Mouse (Mus musculus) liver, embryonic 16.5 days (tissue): Measurements from ENCODE around the gene Ctnna2. TPM values are rescaled to one million over a fixed set of nuclear protein-coding genes. Genes with fewer than 3 reads are reported as not detected.

Source experiments
- ATAC-seq: fragments of 200-750 bp; cut with Nextera tagmentation; 2 replicates; pipeline ENCODE4 v1.8.0; 2017; ENCODE audit warnings: low read depth, mild to moderate bottlenecking, moderate number of reproducible peaks, moderate library complexity
- H3K27ac ChIP-seq: fragments of 300-500 bp; sonication (generic); 2 replicates; pipeline ENCODE4 v1.5.1; 2014; ENCODE audit warnings: mild to moderate bottlenecking, low read length
- H3K27me3 ChIP-seq: fragments of 300-500 bp; sonication (generic); 2 replicates; pipeline ENCODE4 v1.6.1; 2014; ENCODE audit warnings: low read depth, low read length, mixed read lengths; ENCODE audit not compliant: control insufficient read depth, insufficient read depth
- H3K36me3 ChIP-seq: fragments of 300-500 bp; sonication (generic); 2 replicates; pipeline ENCODE4 v1.6.1; 2014; ENCODE audit warnings: mild to moderate bottlenecking; ENCODE audit not compliant: control insufficient read depth, insufficient read depth
- H3K4me1 ChIP-seq: fragments of 300-500 bp; sonication (generic); 2 replicates; pipeline ENCODE4 v1.6.1; 2014; ENCODE audit warnings: low read depth, low read length, mixed read lengths; ENCODE audit not compliant: control insufficient read depth
- H3K4me2 ChIP-seq: fragments of 300-500 bp; sonication (generic); 2 replicates; pipeline ENCODE4 v1.6.1; 2014; ENCODE audit warnings: low read depth, low read length, mixed read lengths
- H3K4me3 ChIP-seq: fragments of 300-500 bp; sonication (generic); 2 replicates; pipeline ENCODE4 v1.5.1; 2014; ENCODE audit warnings: low read depth, mild to moderate bottlenecking, low read length
- H3K9ac ChIP-seq: fragments of 300-500 bp; sonication (generic); 2 replicates; pipeline ENCODE4 v1.6.1; 2014; ENCODE audit warnings: low read depth, low read length
- H3K9me3 ChIP-seq: fragments of 300-500 bp; sonication (generic); replicated peaks from 2 replicates; pipeline ENCODE4 v1.6.1; 2016; ENCODE audit warnings: low read length; ENCODE audit not compliant: control insufficient read depth
- WGBS: fragments of 180-500 bp; shearing (Covaris S2); extraction: QIAGEN DNeasy Blood & Tissue Kit; methylation state at CpG from one replicate; pipeline ENCODE4 v1.1.7; 2014; ENCODE audit not compliant: insufficient replicate concordance; 5-methylcytosine and 5-hydroxymethylcytosine counted together
- polyA plus RNA-seq: library from polyadenylated mRNA; unstranded; fragments of >200 nt; fragmentation: Nextera tagmentation; extraction: Ambion mirVana; gene quantifications from 2 replicates; pipeline ENCODE4 v1.2.1, GENCODE M21; 2015

Ctnna2 gene
- polyA plus RNA-seq, 1 experiment from 2014 or later = 0.12 TPM

DNA sequence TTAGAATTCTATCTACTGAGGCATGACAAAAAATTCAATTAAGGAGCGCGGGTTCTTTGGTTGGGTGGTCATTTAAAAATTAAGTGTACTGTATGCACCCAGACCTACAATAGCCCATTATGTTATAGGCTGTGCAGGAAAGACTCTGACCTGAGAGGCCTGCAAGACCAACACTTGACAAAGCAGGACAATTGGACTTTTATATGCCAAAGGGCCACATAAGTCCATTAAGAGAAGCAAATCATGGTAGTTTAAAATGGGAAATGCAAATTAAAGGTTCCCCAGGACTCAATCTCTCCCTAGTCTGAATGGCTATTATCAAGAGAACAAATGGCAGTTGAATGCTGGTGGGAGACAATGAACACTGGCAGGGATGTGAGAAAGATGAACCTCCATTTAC is 790.9 kb downstream of the Ctnna2 start:
- Histone ChIP-seq H3K9me3 (no peaks in the 10 kb centered on the region), H3K36me3 (no peaks in the 10 kb centered on the region), H3K4me2 (no peak overlapping the region), H3K27me3 (no peaks in the 10 kb centered on the region), H3K27ac (no peak overlapping the region), H3K4me1 (no peaks in the 10 kb centered on the region), H3K9ac (no peak overlapping the region), H3K4me3 (no peak overlapping the region)
- 84% methylated on average over 2 of the region's 2 CpGs for WGBS
- ATAC-seq = no peak

DNA sequence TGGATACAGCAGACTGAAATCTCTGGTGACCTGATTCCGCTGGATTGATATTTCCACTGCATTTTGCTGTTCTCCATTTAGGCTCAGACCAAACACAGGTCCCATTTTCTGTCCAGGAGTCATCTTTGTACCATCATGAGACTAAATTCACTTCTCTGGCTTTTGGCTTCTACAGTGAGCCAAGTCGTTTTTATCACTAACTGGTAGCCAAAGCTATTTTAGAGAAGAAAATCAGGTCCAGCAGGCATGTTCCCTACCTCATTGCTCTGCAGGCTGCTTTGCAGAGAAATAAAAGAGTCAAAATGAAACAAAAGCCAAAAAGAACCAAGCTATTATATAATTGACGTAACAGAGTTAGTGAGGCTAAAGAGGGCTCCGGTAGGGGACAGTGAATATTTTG is 793.7 kb downstream of the Ctnna2 start:
- Histone ChIP-seq H3K4me1 (no peaks in the 10 kb centered on the region), H3K27me3 (no peaks in the 10 kb centered on the region), H3K9ac (no peak overlapping the region), H3K4me2 (no peak overlapping the region), H3K27ac (no peak overlapping the region), H3K4me3 (no peak overlapping the region), H3K9me3 (no peaks in the 10 kb centered on the region), H3K36me3 (no peaks in the 10 kb centered on the region)
- no peak for ATAC-seq
- WGBS = 54% methylated on average over 4 of the region's 4 CpGs

DNA sequence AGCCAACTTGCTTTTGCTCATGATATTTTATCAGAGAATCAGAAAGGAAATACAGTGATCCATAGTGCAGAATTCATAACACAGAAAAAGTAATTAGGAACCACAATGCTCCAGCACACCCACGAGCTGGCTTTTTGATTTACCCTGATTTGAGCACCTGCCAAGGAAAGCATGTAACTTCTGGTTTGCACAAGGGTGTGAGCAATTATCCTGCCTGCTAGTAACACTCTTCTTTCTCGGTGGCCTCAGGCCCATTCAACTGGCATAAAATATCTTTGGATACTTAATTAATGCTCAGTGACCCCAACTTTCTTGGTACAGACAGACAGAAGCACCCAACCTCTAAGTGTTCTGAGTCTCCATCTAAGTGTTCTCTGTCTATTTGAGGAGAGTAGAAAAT is 794.6 kb downstream of the Ctnna2 start:
- 40% methylated on average over 2 of the region's 2 CpGs for WGBS
- ATAC-seq = no peak
- Histone ChIP-seq H3K27ac (no peak overlapping the region), H3K4me2 (no peak overlapping the region), H3K9ac (no peak overlapping the region), H3K4me3 (no peak overlapping the region), H3K9me3 (no peaks in the 10 kb centered on the region), H3K27me3 (no peaks in the 10 kb centered on the region), H3K36me3 (no peaks in the 10 kb centered on the region), H3K4me1 (no peaks in the 10 kb centered on the region)

DNA sequence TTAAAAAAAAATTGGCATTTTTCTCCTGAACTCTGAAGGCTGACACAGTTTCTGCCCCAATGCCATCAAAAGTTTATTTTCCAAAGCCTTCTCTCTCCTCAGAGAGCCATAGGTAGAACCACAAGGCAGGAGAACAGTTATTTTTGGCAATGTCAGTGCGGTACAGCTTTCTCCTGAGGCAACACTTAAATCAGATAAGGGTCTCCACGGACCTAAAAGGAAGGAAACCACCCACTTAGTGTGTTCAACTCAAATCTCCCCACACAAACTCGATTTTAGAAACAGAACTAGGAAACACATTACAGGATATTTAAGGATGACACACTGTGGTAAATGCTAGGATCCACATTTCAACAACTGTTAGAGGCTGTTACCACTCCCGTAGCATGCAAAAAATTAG is 803.7 kb downstream of the Ctnna2 start:
- Histone ChIP-seq H3K9me3 (no peaks in the 10 kb centered on the region), H3K4me1 (no peaks in the 10 kb centered on the region), H3K4me2 (no peak overlapping the region), H3K4me3 (no peak overlapping the region), H3K27ac (no peak overlapping the region), H3K27me3 (no peaks in the 10 kb centered on the region), H3K9ac (no peak overlapping the region), H3K36me3 (no peaks in the 10 kb centered on the region)
- ATAC-seq = no peak
- 10% methylated on average over 4 of the region's 4 CpGs for WGBS

DNA sequence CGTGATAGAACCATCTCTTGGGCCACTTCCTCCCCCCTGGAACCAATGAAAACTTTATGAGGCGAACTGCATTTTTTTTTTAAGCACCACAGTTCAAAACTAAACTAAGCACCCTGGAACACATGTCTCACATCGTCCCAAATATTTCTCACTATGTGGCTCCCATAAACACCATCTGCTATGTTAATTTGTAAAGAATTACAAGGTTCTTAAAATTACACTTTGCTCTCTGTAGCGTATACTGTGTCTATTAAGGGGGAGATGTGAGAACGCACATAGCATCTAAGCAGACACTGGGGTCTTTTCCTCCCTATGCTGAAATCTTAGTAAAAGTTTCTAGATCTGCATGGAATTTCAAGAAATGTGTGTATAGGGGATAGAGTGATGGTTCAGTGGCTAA is 822.5 kb downstream of the Ctnna2 start:
- H3K4me3 ChIP-seq = no peak overlapping the region
- no peaks in the 10 kb centered on the region for H3K9me3 ChIP-seq
- no peaks in the 10 kb centered on the region for H3K4me1 ChIP-seq
- ATAC-seq = no peak
- no peaks in the 10 kb centered on the region for H3K36me3 ChIP-seq
- H3K9ac ChIP-seq = no peak overlapping the region
- WGBS = 67% methylated on average over 5 of the region's 5 CpGs
- H3K4me2 ChIP-seq = no peak overlapping the region
- no peaks in the 10 kb centered on the region for H3K27me3 ChIP-seq
- no peak overlapping the region for H3K27ac ChIP-seq

DNA sequence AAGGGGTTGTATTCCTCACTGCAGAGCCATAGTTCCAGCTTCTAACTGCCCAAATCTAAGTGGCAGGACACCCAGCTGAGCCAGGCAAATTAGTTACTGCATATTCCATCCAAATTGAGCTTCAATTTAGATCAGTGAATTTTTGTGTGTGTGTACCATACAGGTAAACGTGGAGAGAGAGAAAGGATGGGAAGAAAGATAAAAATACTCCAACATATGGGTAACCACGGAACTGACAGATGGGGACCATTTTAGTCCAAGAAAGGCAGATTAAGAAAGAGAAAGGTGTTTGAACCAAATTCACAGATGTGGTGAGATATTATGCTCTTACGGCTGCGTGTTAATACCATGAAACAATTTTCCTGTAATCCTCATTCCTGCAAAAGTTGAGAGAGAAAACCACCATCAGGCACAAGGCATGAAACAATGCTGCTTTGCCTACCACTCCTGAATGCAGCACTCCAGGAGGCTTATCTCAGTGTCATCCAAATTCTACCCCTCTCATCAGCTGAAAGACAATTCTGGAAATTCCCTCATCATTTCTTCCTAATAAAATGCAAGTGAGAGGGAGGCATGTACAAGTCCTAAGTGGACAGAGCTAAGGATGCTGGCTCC is 840.1 kb downstream of the Ctnna2 start:
- Histone ChIP-seq H3K4me1 (no peaks in the 10 kb centered on the region), H3K27me3 (no peaks in the 10 kb centered on the region), H3K27ac (no peak overlapping the region), H3K36me3 (no peaks in the 10 kb centered on the region), H3K9me3 (no peaks in the 10 kb centered on the region), H3K4me3 (no peak overlapping the region), H3K4me2 (no peak overlapping the region), H3K9ac (no peak overlapping the region)
- no peak for ATAC-seq
- 79% methylated on average over 4 of the region's 4 CpGs for WGBS

DNA sequence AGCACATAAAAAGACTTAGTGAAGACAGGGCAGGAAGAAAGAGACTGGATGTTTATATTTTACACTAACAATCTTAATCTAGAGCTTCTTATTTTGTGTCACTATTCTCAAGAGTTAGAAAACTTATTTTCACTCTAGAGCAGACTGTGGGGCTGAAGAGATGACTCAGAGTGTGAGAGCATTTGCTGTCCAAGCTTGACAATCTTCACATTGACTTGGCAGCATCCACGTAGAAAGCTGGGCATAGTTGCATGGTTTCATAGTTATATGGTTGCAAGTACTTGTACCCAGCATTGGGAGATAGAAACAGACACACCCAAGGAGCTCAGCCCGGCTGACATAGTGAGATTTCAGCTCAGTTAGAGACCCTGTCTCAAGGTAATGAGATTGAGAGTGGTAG is 858.6 kb downstream of the Ctnna2 start:
- ATAC-seq = no peak
- 45% methylated on average over 2 of the region's 2 CpGs for WGBS
- H3K9me3 ChIP-seq = no peaks in the 10 kb centered on the region

DNA sequence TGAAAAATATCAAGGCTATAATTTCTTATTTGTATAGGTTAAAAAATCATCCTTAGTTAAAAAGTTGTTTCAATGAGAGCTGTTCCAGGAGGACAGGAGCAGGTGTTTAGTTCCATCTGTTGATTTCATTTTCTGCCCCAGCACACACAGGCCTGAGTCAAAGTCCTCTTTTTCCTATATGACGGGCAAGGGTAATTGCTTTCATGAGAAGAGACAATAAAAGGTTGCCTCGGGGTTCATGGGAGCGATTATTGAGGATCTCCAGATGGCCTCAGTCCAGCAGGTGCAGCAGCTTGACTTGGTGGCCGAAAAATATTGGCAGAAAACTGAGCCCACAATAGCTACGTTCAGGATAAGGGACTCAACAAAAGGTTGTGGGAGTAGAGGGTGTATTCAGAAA is 859.0 kb downstream of the Ctnna2 start:
- Histone ChIP-seq H3K36me3 (no peaks in the 10 kb centered on the region), H3K27ac (no peak overlapping the region), H3K27me3 (no peaks in the 10 kb centered on the region), H3K4me2 (no peak overlapping the region), H3K9me3 (no peaks in the 10 kb centered on the region), H3K9ac (no peak overlapping the region), H3K4me1 (no peaks in the 10 kb centered on the region), H3K4me3 (no peak overlapping the region)
- WGBS = 58% methylated on average over 5 of the region's 5 CpGs
- no peak for ATAC-seq

More for the DNA sequence above, 858.6 kb downstream of the Ctnna2 start:
- Histone ChIP-seq H3K27ac (no peak overlapping the region), H3K4me1 (no peaks in the 10 kb centered on the region), H3K4me3 (no peak overlapping the region), H3K9ac (no peak overlapping the region), H3K36me3 (no peaks in the 10 kb centered on the region), H3K27me3 (no peaks in the 10 kb centered on the region), H3K4me2 (no peak overlapping the region)

DNA sequence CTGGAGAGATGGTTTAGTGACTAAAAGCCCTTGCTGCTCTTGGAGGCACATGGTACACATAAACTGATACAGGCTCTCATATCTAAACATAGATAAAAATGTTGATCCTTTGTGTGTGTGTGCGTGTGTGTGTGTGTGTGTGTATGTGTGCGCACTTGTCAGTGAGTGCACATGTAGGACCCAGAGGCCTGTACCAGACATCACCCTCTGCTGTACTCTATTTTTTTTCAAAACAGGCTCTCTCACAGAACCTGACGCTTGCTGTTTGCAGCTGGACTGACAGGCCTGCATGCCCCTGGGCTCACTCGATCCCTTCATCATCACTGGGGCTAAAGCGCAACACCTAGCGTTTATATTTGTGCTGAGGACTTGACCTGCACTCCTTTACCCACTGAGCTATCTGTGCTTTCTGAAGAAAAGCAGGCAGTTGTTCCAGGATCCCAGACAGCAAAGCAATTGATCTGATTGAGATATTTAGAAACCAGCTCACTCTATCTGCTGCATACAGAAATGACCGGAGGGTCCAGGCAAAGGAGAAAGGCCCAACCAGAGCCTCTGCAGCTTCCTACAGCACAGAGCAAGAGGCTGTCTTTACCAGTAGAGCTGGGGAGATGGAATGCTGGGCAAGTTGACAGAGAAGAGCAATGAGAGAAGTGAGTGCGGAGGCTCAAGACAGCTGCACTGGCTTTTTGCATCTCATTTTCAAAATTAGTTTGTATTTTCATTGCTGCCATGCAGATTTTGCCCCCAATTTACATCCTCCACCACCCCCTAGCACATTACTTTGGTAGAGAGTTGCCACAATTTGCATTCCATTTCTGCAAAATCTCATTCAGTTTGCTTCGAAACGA is 870.2 kb downstream of the Ctnna2 start:
- 68% methylated on average over 10 of the region's 10 CpGs for WGBS
- no peak overlapping the region for H3K4me2 ChIP-seq
- H3K9me3 ChIP-seq = no peaks in the 10 kb centered on the region
- H3K27me3 ChIP-seq = no peaks in the 10 kb centered on the region
- no peaks in the 10 kb centered on the region for H3K4me1 ChIP-seq
- ATAC-seq = no peak
- H3K9ac ChIP-seq = no peak overlapping the region
- H3K27ac ChIP-seq = no peak overlapping the region
- H3K36me3 ChIP-seq = no peaks in the 10 kb centered on the region
- H3K4me3 ChIP-seq = no peak overlapping the region
